Mouse (Mus musculus): ENCODE measurements around the gene Bnip1. TPM values are rescaled to one million over a fixed set of nuclear protein-coding genes. Genes with fewer than 3 reads are reported as not detected.

Bnip1 gene
- total RNA-seq (2021): 10 to 100 TPM; 18.7 to 22.5 TPM
- long read RNA-seq, experiment 1, transcript Bnip1-201 (6 exons, 1,098 nt): major isoform, 8 of 9 reads
- long read RNA-seq, experiment 1, partial matches to known transcripts: 0 of 9 reads
- long read RNA-seq, experiment 1, other reads (novel, unspliced or antisense): 0 of 9 reads
- long read RNA-seq, experiment 2, transcript Bnip1-201 (6 exons, 1,098 nt): major isoform, 9 of 14 reads
- long read RNA-seq, experiment 2, partial matches to known transcripts: 0 of 14 reads
- long read RNA-seq, experiment 2, other reads (novel, unspliced or antisense): 3 of 14 reads

GRCm38 (mm10) chr17:26780750-26781571 is at the start of gene Bnip1:
Gene Bnip1, plus strand, starts transcription at chr17:26781066.
- DNase-seq: peak; percentile 78
- intact Hi-C loops (cut with DNase I; ENCODE audit: low total_unique reads): no loop called here

GRCm38 (mm10) chr17:26742581-26742980 is 38.3 kb upstream of the Bnip1 start:
- DNase-seq: no peak
- intact Hi-C loops (cut with DNase I; ENCODE audit: low total_unique reads): no loop called here

- intact Hi-C loops (cut with DNase I; ENCODE audit: low total_unique reads): no loop called here
- DNase-seq: no peak
These were observed 37.6 kb upstream of the Bnip1 start for GRCm38 (mm10) chr17:26743294-26743693.

GRCm38 (mm10) chr17:26749975-26750374 is 30.9 kb upstream of the Bnip1 start:
- intact Hi-C loops (cut with DNase I; ENCODE audit: low total_unique reads): no loop called here
- DNase-seq: no peak

- intact Hi-C loops (cut with DNase I; ENCODE audit: low total_unique reads): no loop called here
These were observed 28.6 kb upstream of the Bnip1 start for GRCm38 (mm10) chr17:26752297-26752696.

GRCm38 (mm10) chr17:26753476-26753875 is 27.4 kb upstream of the Bnip1 start:
- no peak for DNase-seq
- intact Hi-C loops (cut with DNase I; ENCODE audit: low total_unique reads): no loop called here

More at GRCm38 (mm10) chr17:26752297-26752696, 28.6 kb upstream of the Bnip1 start:
- no peak for DNase-seq

GRCm38 (mm10) chr17:26767100-26767753 is 13.6 kb upstream of the Bnip1 start:
- intact Hi-C loops (cut with DNase I; ENCODE audit: low total_unique reads): no loop called here
- no peak for DNase-seq

- intact Hi-C loops (cut with DNase I; ENCODE audit: low total_unique reads): no loop called here
- DNase-seq: no peak
These were observed 13.1 kb upstream of the Bnip1 start for GRCm38 (mm10) chr17:26767754-26768124.

- intact Hi-C loops (cut with DNase I; ENCODE audit: low total_unique reads): no loop called here
- DNase-seq: no peak
These were observed 4.7 kb upstream of the Bnip1 start for GRCm38 (mm10) chr17:26776211-26776610.

- no peak for DNase-seq
- intact Hi-C loops (cut with DNase I; ENCODE audit: low total_unique reads): no loop called here
These were observed 2.9 kb upstream of the Bnip1 start for GRCm38 (mm10) chr17:26778001-26778400.

- DNase-seq: no peak
These were observed 2.3 kb upstream of the Bnip1 start for GRCm38 (mm10) chr17:26778430-26779100.

GRCm38 (mm10) chr17:26779471-26779870 is 1.4 kb upstream of the Bnip1 start:
- DNase-seq: no peak
- intact Hi-C loops (cut with DNase I; ENCODE audit: low total_unique reads): no loop called here

More at GRCm38 (mm10) chr17:26778430-26779100, 2.3 kb upstream of the Bnip1 start:
- intact Hi-C loops (cut with DNase I; ENCODE audit: low total_unique reads): no loop called here

GRCm38 (mm10) chr17:26781610-26782043 is 761 bp downstream of the Bnip1 start:
- intact Hi-C loops (cut with DNase I; ENCODE audit: low total_unique reads): no loop called here
- no peak for DNase-seq

- DNase-seq: no peak
- intact Hi-C loops (cut with DNase I; ENCODE audit: low total_unique reads): no loop called here
These were observed 3.7 kb downstream of the Bnip1 start for GRCm38 (mm10) chr17:26784525-26784924.

GRCm38 (mm10) chr17:26786586-26786985 is 5.7 kb downstream of the Bnip1 start:
- DNase-seq: no peak
- intact Hi-C loops (cut with DNase I; ENCODE audit: low total_unique reads): no loop called here

- intact Hi-C loops (cut with DNase I; ENCODE audit: low total_unique reads): no loop called here
- DNase-seq: no peak
These were observed 8.1 kb downstream of the Bnip1 start for GRCm38 (mm10) chr17:26788986-26789385.

GRCm38 (mm10) chr17:26789460-26790268 is 8.8 kb downstream of the Bnip1 start:
- no peak for DNase-seq
- intact Hi-C loops (cut with DNase I; ENCODE audit: low total_unique reads): no loop called here

- DNase-seq: no peak
- intact Hi-C loops (cut with DNase I; ENCODE audit: low total_unique reads): no loop called here
These were observed 9.7 kb downstream of the Bnip1 start for GRCm38 (mm10) chr17:26790269-26791214.

Measured in gastrocnemius, postnatal 14 days (tissue).